ENCODE assay signal across 10 mouse cellular contexts in genomic region chr11:70506385-70506784, GRCm38 (mm10). TPM values are rescaled to one million over a fixed set of nuclear protein-coding genes. Genes with fewer than 3 reads are reported as not detected.
A peak's percentile ranks its signal among the peaks of the same experiment; 100 is the strongest.
DNase-seq lines count a peak whose midpoint lies in the region; ATAC-seq and TF ChIP-seq lines count a peak whose summit lies in the region.
"Had no signal": no experiment of that assay in that cellular context is flagged by ENCODE, and none has a peak within 500 bp of the region (broad histone marks: within the 10 kb centered on the region; RNA-seq: fewer than 3 reads in every experiment).

No protein-coding gene starts in this region.

- H3K9me3 ChIP-seq in E14TG2a.4 (ENCODE audit: low read length), result no peaks in the 10 kb centered on the region
- no peaks in the 10 kb centered on the region for H3K9me3 ChIP-seq in heart, embryonic 13.5 days
- no peaks in the 10 kb centered on the region for H3K9me3 ChIP-seq in stomach, postnatal 0 days (ENCODE audit: control insufficient read depth, low read length)

- H3K4me1 ChIP-seq in E14TG2a.4 (replicated peaks; ENCODE audit: low read depth, low read length), result peaks cover 42% of the 10 kb centered on the region
- H3K4me1 ChIP-seq in heart, embryonic 13.5 days, result peaks cover 9% of the 10 kb centered on the region; the same call in 1 of the 2 replicates
- no peaks in the 10 kb centered on the region for H3K4me1 ChIP-seq in stomach, postnatal 0 days (replicated peaks; ENCODE audit: control insufficient read depth, insufficient read depth)

- TF ChIP-seq CTCF in E14TG2a.4 (conservative IDR thresholded peaks at IDR 0.05; ENCODE audit: low read length), result peak; percentile 33
- peak; percentile 84 for TF ChIP-seq CTCF in stomach, postnatal 0 days (IDR thresholded peaks at IDR 0.05; ENCODE audit: low read depth)

- no peak overlapping the region for H3K4me3 ChIP-seq in E14TG2a.4 (replicated peaks; ENCODE audit: low read length)
- H3K4me3 ChIP-seq in heart, embryonic 13.5 days, result no peak overlapping the region
- H3K4me3 ChIP-seq in stomach, postnatal 0 days (ENCODE audit: low read depth, low read length), result no peak overlapping the region

- no peak for TF ChIP-seq EP300 in stomach, postnatal 0 days (optimal IDR thresholded peaks at IDR 0.05)

- WGBS in heart, embryonic 13.5 days, result 22% methylated on average over 4 of the region's 4 CpGs
- WGBS in stomach, postnatal 0 days, result 20% methylated on average over 4 of the region's 4 CpGs

- H3K4me2 ChIP-seq in heart, embryonic 13.5 days, result peak overlapping the region; percentile 37; the same call in 1 of the 2 replicates
- H3K4me2 ChIP-seq in stomach, postnatal 0 days (replicated peaks; ENCODE audit: low read depth), result peak overlapping the region; percentile 15; the same call in 1 of the 2 replicates

- no peak overlapping the region for H3K9ac ChIP-seq in heart, embryonic 13.5 days
- no peak overlapping the region for H3K9ac ChIP-seq in stomach, postnatal 0 days (ENCODE audit: low read length)

- peak; percentile 36 to 39 for DNase-seq in frontal cortex, postnatal 25 days (ENCODE audit: low spot score in 2 of 2)
- DNase-seq in cerebellum, postnatal 14 days, result peak; percentile 74 to 81
- peak; percentile 50 for DNase-seq in layer of hippocampus, adult 9-10 months (ENCODE audit: low spot score)
- DNase-seq in stomach, postnatal 0 days (ENCODE audit: low spot score), result peak; percentile 83

- H3K27ac ChIP-seq in heart, embryonic 13.5 days (replicated peaks), result no peak overlapping the region
- no peak overlapping the region for H3K27ac ChIP-seq in stomach, postnatal 0 days (replicated peaks)

- no peak for ATAC-seq in frontal cortex, adult (ENCODE audit: low TSS enrichment)
- ATAC-seq in heart, embryonic 13.5 days (ENCODE audit: extremely low read depth, insufficient number of reproducible peaks, low FRiP score, low TSS enrichment), result no peak
- ATAC-seq in megakaryocyte-erythroid progenitor cell, adult 5-6 weeks (replicated peaks; ENCODE audit: low FRiP score, low TSS enrichment, poor library complexity, severe bottlenecking), result peak; percentile 77
- ATAC-seq in stomach, postnatal 0 days (ENCODE audit: low FRiP score, low TSS enrichment), result peak; percentile 31; the same call in 1 of the 2 replicates

- no peaks in the 10 kb centered on the region for H3K36me3 ChIP-seq in E14TG2a.4 (ENCODE audit: insufficient read depth, low read length)
- no peaks in the 10 kb centered on the region for H3K36me3 ChIP-seq in heart, embryonic 13.5 days
- no peaks in the 10 kb centered on the region for H3K36me3 ChIP-seq in stomach, postnatal 0 days (ENCODE audit: control insufficient read depth, insufficient read depth, low read length)

- peaks cover 8% of the 10 kb centered on the region for H3K27me3 ChIP-seq in E14TG2a.4 (ENCODE audit: insufficient read depth, low read length)
- H3K27me3 ChIP-seq in heart, embryonic 13.5 days (replicated peaks), result peaks cover 49% of the 10 kb centered on the region
- H3K27me3 ChIP-seq in stomach, postnatal 0 days (ENCODE audit: control insufficient read depth, insufficient read depth, low read length), result no peaks in the 10 kb centered on the region

RNA-seq across cellular contexts. Expression of gene Tm4sf5, which starts 1.3 kb away (rescaled TPM):
- polyA plus RNA-seq in heart, embryonic 13.5 days (2015; fragmentation: Nextera tagmentation; extraction: Ambion mirVana), result 8.4 and 8.5 TPM in 2 replicates
- total RNA-seq in megakaryocyte-erythroid progenitor cell, adult 5-6 weeks (2014; fragmentation: Nextera tagmentation), result not detected in 2 replicates
- not detected in 2 replicates for total RNA-seq in megakaryocyte-erythroid progenitor cell, adult 5-6 weeks (2017)
- polyA plus RNA-seq in stomach, postnatal 0 days (2015; fragmentation: Nextera tagmentation; extraction: Ambion mirVana), result 91.8 and 104 TPM in 2 replicates

RNA-seq across cellular contexts. Expression of gene Vmo1, which starts 8.0 kb away (rescaled TPM):
- 0.31 TPM in 1 of 2 replicates, not detected in the other for polyA plus RNA-seq in heart, embryonic 13.5 days (2015; fragmentation: Nextera tagmentation; extraction: Ambion mirVana)
- total RNA-seq in megakaryocyte-erythroid progenitor cell, adult 5-6 weeks (2014; fragmentation: Nextera tagmentation), result not detected in 2 replicates
- not detected in 2 replicates for total RNA-seq in megakaryocyte-erythroid progenitor cell, adult 5-6 weeks (2017)
- polyA plus RNA-seq in stomach, postnatal 0 days (2015; fragmentation: Nextera tagmentation; extraction: Ambion mirVana), result 0.15 and 0.36 TPM in 2 replicates

RNA-seq across cellular contexts. Expression of gene Gltpd2, which starts 12.6 kb away (rescaled TPM):
- 0.12 and 0.99 TPM in 2 replicates for polyA plus RNA-seq in heart, embryonic 13.5 days (2015; fragmentation: Nextera tagmentation; extraction: Ambion mirVana)
- total RNA-seq in megakaryocyte-erythroid progenitor cell, adult 5-6 weeks (2014; fragmentation: Nextera tagmentation), result not detected in 2 replicates
- total RNA-seq in megakaryocyte-erythroid progenitor cell, adult 5-6 weeks (2017), result not detected in 2 replicates
- 0.32 and 0.40 TPM in 2 replicates for polyA plus RNA-seq in stomach, postnatal 0 days (2015; fragmentation: Nextera tagmentation; extraction: Ambion mirVana)

RNA-seq across cellular contexts. Expression of gene Psmb6, which starts 18.8 kb away (rescaled TPM):
- polyA plus RNA-seq in heart, embryonic 13.5 days (2015; fragmentation: Nextera tagmentation; extraction: Ambion mirVana), result 636 and 691 TPM in 2 replicates
- 299 and 333 TPM in 2 replicates for total RNA-seq in megakaryocyte-erythroid progenitor cell, adult 5-6 weeks (2014; fragmentation: Nextera tagmentation)
- total RNA-seq in megakaryocyte-erythroid progenitor cell, adult 5-6 weeks (2017), result 225 and 305 TPM in 2 replicates
- polyA plus RNA-seq in stomach, postnatal 0 days (2015; fragmentation: Nextera tagmentation; extraction: Ambion mirVana), result 516 and 537 TPM in 2 replicates

RNA-seq across cellular contexts. Expression of gene Gm40193, which starts 26.4 kb away (rescaled TPM):
- not detected in 2 replicates for polyA plus RNA-seq in heart, embryonic 13.5 days (2015; fragmentation: Nextera tagmentation; extraction: Ambion mirVana)
- not detected in 2 replicates for total RNA-seq in megakaryocyte-erythroid progenitor cell, adult 5-6 weeks (2014; fragmentation: Nextera tagmentation)
- not detected in 2 replicates for total RNA-seq in megakaryocyte-erythroid progenitor cell, adult 5-6 weeks (2017)
- not detected in 2 replicates for polyA plus RNA-seq in stomach, postnatal 0 days (2015; fragmentation: Nextera tagmentation; extraction: Ambion mirVana)
- total RNA-seq: adrenal gland, postnatal 4 days had no signal
- polyA plus RNA-seq: liver, embryonic 16.5 days had no signal

Comparison
In these comparisons a context has a peak if more than half of its experiments do, and no peak if none do; other contexts are left out.
1. ATAC-seq: peak in megakaryocyte-erythroid progenitor cell, adult 5-6 weeks (single experiment) and stomach, postnatal 0 days (single experiment); none in frontal cortex, adult (single experiment) and heart, embryonic 13.5 days (single experiment).
2. Peak in every context shown above with its lines, with median percentiles within 50 percentile points of each other: DNase-seq.